Mouse (Mus musculus): Measurements from ENCODE around the gene Bex2.

- no peak for TF ChIP-seq POLR2A (IDR thresholded peaks at IDR 0.05; ENCODE audit: low read depth, low read length)
- no peak for TF ChIP-seq CTCF (conservative IDR thresholded peaks at IDR 0.05; ENCODE audit: insufficient read depth, insufficient read length, low read depth, low read length)
These were observed 7.3 kb downstream of the Bex2 start for GRCm38 (mm10) chrX:136060698-136061097.

Measured in kidney, adult 2 months (tissue).